Mouse (Mus musculus): Measurements from ENCODE around the gene Rfwd3. TPM values are rescaled to one million over a fixed set of nuclear protein-coding genes. Genes with fewer than 3 reads are reported as not detected.
"Not testable (repeated sequence)": the region's sequence is repeated elsewhere in the genome, so short reads cannot be mapped to it uniquely, and the experiment has no call there.

Gene Rfwd3
- polyA plus RNA-seq, 1 experiment = 34.4 TPM

DNA sequence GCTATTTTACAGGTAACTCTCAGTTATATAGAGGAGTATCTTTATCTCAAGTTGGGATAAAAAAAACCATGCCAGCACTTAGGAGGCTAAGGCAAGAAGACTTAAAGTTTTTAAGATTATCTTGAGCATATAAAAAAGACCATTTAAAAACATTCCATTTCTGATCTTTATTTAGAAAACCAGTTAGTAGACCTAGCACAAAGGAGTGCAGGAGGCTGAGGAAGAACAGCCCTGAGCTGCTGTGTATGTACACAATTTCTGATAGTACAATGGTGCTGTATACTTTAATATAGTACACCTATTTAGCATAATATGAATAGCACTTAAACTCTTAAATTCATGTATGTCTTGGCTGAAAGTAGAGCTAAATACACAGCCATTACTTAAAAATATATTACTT, 51.9 kb downstream of the Rfwd3 start:
- Histone ChIP-seq H3K27ac (ENCODE audit: control insufficient read depth, insufficient read depth, low read depth, low read length, poor library complexity) (no peak overlapping the region), H3K4me1 (ENCODE audit: control insufficient read depth, insufficient read depth, low read length) (peaks cover 1% of the 10 kb centered on the region; the same call in 1 of the 2 replicates), H3K4me3 (replicated peaks; ENCODE audit: control insufficient read depth, low read depth, low read length) (no peak overlapping the region)
- TF ChIP-seq POLR2A (IDR thresholded peaks at IDR 0.05; ENCODE audit: borderline replicate concordance, control insufficient read depth, low read depth, low read length) = no peak
- TF ChIP-seq CTCF (IDR thresholded peaks at IDR 0.05; ENCODE audit: control insufficient read depth, insufficient read depth, low read length) = no peak

DNA sequence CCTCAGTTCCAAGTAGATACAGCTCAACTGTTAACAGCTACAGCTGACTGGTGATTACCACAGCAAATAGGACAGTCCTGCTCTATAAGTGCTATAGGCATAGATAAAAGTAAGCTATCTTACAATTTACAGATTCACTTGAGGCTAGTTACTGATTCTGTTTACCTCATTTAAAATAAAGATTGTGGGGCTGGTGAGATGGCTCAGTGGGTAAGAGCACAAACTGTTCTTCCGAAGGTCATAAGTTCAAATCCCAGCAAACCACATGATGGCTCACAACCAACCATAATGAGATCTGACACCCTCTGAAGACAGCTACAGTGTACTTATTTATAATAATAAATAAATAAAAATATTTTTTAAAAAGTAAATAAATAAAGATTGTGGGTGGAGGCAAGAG, 53.2 kb downstream of the Rfwd3 start:
- H3K27ac ChIP-seq (ENCODE audit: control insufficient read depth, insufficient read depth, low read depth, low read length, poor library complexity); H3K4me1 ChIP-seq (ENCODE audit: control insufficient read depth, insufficient read depth, low read length); H3K4me3 ChIP-seq (replicated peaks; ENCODE audit: control insufficient read depth, low read depth, low read length): not testable (repeated sequence)
- whole genome bisulfite sequencing = 82% methylated on average over 1 of the region's 1 CpGs

DNA sequence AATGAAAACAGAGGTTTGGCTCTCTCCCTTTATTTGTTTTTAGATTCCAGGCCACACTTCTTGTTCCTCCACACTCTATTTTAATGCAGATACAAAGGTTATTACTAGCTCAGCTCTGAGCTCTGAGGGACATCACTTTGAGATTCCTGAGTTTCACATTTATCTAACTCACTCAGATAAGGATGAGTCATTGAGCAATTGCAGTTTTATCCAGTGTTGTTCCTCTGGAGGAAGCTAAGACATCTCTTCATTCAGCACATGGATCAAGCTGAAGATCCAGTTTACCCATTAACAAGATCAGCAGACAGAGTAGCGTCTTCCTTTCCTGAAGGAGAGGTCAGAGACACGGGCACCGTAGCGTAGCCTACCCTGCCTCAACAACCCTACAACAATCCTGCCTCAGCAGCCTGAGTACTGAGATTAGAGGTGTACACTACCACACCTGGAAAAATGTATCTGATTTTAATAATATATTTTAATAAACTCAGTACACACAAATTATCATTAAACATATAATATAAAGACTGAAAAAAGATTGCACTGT, 53.7 kb downstream of the Rfwd3 start:
- Histone ChIP-seq H3K4me3 (replicated peaks; ENCODE audit: control insufficient read depth, low read depth, low read length) (no peak overlapping the region), H3K27ac (ENCODE audit: control insufficient read depth, insufficient read depth, low read depth, low read length, poor library complexity) (no peak overlapping the region), H3K4me1 (ENCODE audit: control insufficient read depth, insufficient read depth, low read length) (peaks cover 1% of the 10 kb centered on the region; the same call in 1 of the 2 replicates)
- no peak for TF ChIP-seq POLR2A (IDR thresholded peaks at IDR 0.05; ENCODE audit: borderline replicate concordance, control insufficient read depth, low read depth, low read length)
- no peak for TF ChIP-seq CTCF (IDR thresholded peaks at IDR 0.05; ENCODE audit: control insufficient read depth, insufficient read depth, low read length)
- 88% methylated on average over 4 of the region's 4 CpGs for WGBS

DNA sequence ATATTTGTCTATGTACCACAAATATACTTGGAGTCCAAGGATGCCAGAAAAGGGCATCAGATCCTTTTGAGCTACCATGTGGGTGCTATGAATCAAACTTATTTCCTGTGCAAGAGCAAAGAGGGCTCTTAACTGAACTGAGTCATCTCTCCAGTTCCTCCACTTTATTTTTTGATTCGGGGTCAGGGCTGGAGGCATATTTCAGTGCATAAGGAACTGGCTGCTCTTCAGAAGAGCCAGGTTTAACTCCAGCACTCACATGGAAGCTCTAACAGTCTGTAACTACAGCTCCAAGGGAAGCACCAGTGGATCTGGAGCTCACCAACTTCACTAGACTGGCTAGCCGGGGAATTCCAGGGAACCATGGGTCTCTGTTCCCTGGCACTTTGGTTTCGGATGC, 62.7 kb downstream of the Rfwd3 start:
- TF ChIP-seq POLR2A (IDR thresholded peaks at IDR 0.05; ENCODE audit: borderline replicate concordance, control insufficient read depth, low read depth, low read length) = no peak
- no peak overlapping the region for H3K27ac ChIP-seq (ENCODE audit: control insufficient read depth, insufficient read depth, low read depth, low read length, poor library complexity)
- no peaks in the 10 kb centered on the region for H3K4me1 ChIP-seq (ENCODE audit: control insufficient read depth, insufficient read depth, low read length)
- WGBS = 51% methylated on average over 3 of the region's 3 CpGs
- no peak overlapping the region for H3K4me3 ChIP-seq (replicated peaks; ENCODE audit: control insufficient read depth, low read depth, low read length)

DNA sequence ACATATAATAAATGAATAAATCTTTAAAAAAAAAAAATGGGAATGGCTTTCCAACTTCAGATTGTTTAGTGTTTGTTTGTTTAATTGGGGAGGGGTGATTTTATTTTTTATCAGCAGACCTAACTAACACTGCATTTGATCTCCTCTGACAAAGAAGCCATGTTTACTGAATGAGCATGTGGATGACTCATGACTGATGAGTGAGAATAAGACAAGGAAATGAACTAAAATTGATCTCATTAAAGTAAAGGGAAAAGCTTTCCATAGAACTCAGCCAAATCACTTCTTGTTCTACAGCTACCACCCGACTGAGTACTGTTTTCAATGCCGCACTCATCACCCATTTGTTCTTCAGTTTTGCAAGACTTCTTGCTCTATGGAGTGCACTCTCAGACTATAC, 66.3 kb downstream of the Rfwd3 start:
- Histone ChIP-seq H3K4me3 (replicated peaks; ENCODE audit: control insufficient read depth, low read depth, low read length) (no peak overlapping the region), H3K27ac (ENCODE audit: control insufficient read depth, insufficient read depth, low read depth, low read length, poor library complexity) (no peak overlapping the region), H3K4me1 (ENCODE audit: control insufficient read depth, insufficient read depth, low read length) (no peaks in the 10 kb centered on the region)
- 85% methylated on average over 2 of the region's 2 CpGs for WGBS
- TF ChIP-seq CTCF (IDR thresholded peaks at IDR 0.05; ENCODE audit: control insufficient read depth, insufficient read depth, low read length) (no peak), POLR2A (IDR thresholded peaks at IDR 0.05; ENCODE audit: borderline replicate concordance, control insufficient read depth, low read depth, low read length) (no peak)

DNA sequence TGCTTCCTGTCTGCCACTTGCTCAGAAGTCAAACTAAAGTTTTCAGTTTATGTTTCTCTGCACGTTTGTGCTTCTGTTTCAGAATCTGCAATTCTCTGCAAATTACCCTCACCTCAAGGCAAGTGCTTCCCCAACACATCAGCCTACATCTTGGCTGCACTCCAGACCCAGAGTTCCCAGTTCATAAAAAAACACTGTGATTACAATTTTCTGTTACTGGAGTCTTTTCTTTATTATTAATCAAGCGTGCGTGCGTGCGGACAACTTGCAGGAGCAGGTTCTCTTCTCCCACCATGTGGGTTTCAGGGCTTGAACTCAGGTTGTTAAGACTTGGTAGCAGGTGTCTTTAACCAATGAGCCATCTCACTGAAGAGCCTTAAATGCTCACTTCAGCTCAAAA, 75.9 kb downstream of the Rfwd3 start:
- TF ChIP-seq POLR2A (IDR thresholded peaks at IDR 0.05; ENCODE audit: borderline replicate concordance, control insufficient read depth, low read depth, low read length) (no peak), CTCF (IDR thresholded peaks at IDR 0.05; ENCODE audit: control insufficient read depth, insufficient read depth, low read length) (no peak)
- no peak overlapping the region for H3K4me3 ChIP-seq (replicated peaks; ENCODE audit: control insufficient read depth, low read depth, low read length)

More for the DNA sequence above, 75.9 kb downstream of the Rfwd3 start:
- no peak overlapping the region for H3K27ac ChIP-seq (ENCODE audit: control insufficient read depth, insufficient read depth, low read depth, low read length, poor library complexity)
- WGBS = 57% methylated on average over 5 of the region's 5 CpGs
- no peaks in the 10 kb centered on the region for H3K4me1 ChIP-seq (ENCODE audit: control insufficient read depth, insufficient read depth, low read length)

Other genes with a start within 250 kb of the Rfwd3 start
- not detected in 2 replicates for gene Exosc6, start 243.9 kb downstream of the Rfwd3 start, polyA plus RNA-seq (2011; ENCODE audit: insufficient read depth, insufficient read length, low replicate concordance, missing spikeins)
- gene Clec18a, start 207.8 kb downstream of the Rfwd3 start, polyA plus RNA-seq (2011; ENCODE audit: insufficient read depth, insufficient read length, low replicate concordance, missing spikeins) = not detected in 2 replicates
- 1.8 and 2.3 TPM in 2 replicates for gene Pdpr, start 205.6 kb downstream of the Rfwd3 start, polyA plus RNA-seq (2011; ENCODE audit: insufficient read depth, insufficient read length, low replicate concordance, missing spikeins)
- 6.5 and 17.7 TPM in 2 replicates for gene Glg1, start 41.0 kb downstream of the Rfwd3 start, polyA plus RNA-seq (2011; ENCODE audit: insufficient read depth, insufficient read length, low replicate concordance, missing spikeins)
- 7.2 and 24.3 TPM in 2 replicates for gene Mlkl, start 38.0 kb upstream of the Rfwd3 start, polyA plus RNA-seq (2011; ENCODE audit: insufficient read depth, insufficient read length, low replicate concordance, missing spikeins)
- gene Fa2h, start 93.6 kb upstream of the Rfwd3 start, polyA plus RNA-seq (2011; ENCODE audit: insufficient read depth, insufficient read length, low replicate concordance, missing spikeins) = not detected in 2 replicates
- 3.1 and 3.9 TPM in 2 replicates for gene Wdr59, start 221.9 kb upstream of the Rfwd3 start, polyA plus RNA-seq (2011; ENCODE audit: insufficient read depth, insufficient read length, low replicate concordance, missing spikeins)
- 41.3 and 124 TPM in 2 replicates for gene Znrf1, start 235.9 kb upstream of the Rfwd3 start, polyA plus RNA-seq (2011; ENCODE audit: insufficient read depth, insufficient read length, low replicate concordance, missing spikeins)

All from bone marrow, adult 2 months (tissue).